Mouse (Mus musculus) liver, adult 2 months (tissue): ENCODE results near the gene Cd3g.

Experiments used
- CTCF ChIP-seq: fragments of 200-500 bp; IDR thresholded peaks from 2 replicates; pipeline ENCODE4 v1.5.1; 2011; ENCODE audit warnings: low read depth, low read length, control low read depth
- POLR2A ChIP-seq: fragments of 200-500 bp; IDR thresholded peaks from 2 replicates; pipeline ENCODE4 v1.6.1; 2011; ENCODE audit warnings: low read length, control low read depth; ENCODE audit not compliant: insufficient read depth; ENCODE audit errors: extremely low read depth

GRCm38 (mm10) chr9:45014879-45015278 is 34.6 kb upstream of the Cd3g start:
- TF ChIP-seq POLR2A (no peak), CTCF (no peak)
